28 mouse cellular contexts compared by ENCODE assay signal in genomic region chr8:8225994-8226393, GRCm38 (mm10).
DNase-seq lines count a peak whose midpoint lies in the region; ATAC-seq and TF ChIP-seq lines count a peak whose summit lies in the region.
"Had no signal": no experiment of that assay in that cellular context is flagged by ENCODE, and none has a peak within 500 bp of the region (broad histone marks: within the 10 kb centered on the region; RNA-seq: fewer than 3 reads in every experiment).

No protein-coding gene starts in this region.

- no peak for DNase-seq in lung, postnatal 0 days (ENCODE audit: low spot score)
- DNase-seq in lung, postnatal 25 days (ENCODE audit: low spot score): no peak
- DNase-seq in large intestine, adult 2 months (ENCODE audit: low read depth, low spot score): peak; percentile 80
- DNase-seq in stomach, postnatal 0 days (ENCODE audit: low spot score): no peak
- DNase-seq in hindbrain, embryonic 10.5 days (ENCODE audit: low spot score): no peak
- DNase-seq: adrenal gland, adult 8-10 months; adrenal gland, postnatal 25 days; cerebellum, adult 11-12 months; cerebellum, adult 8-10 months; cerebellum, postnatal 10 days; cerebellum, postnatal 36 days; embryo, embryonic 11 days; gastrocnemius, postnatal 10 days; gastrocnemius, postnatal 36 days; heart, adult 2 months; heart, postnatal 14 days; heart, postnatal 4 days had no signal

- no peak overlapping the region for H3K4me2 ChIP-seq in lung, postnatal 0 days (replicated peaks; ENCODE audit: low read depth, low read length)
- no peak overlapping the region for H3K4me2 ChIP-seq in intestine, embryonic 15.5 days (replicated peaks)
- H3K4me2 ChIP-seq in stomach, postnatal 0 days (replicated peaks; ENCODE audit: low read depth): no peak overlapping the region
- H3K4me2 ChIP-seq: embryonic facial prominence, embryonic 13.5 days; forebrain, embryonic 12.5 days; forebrain, embryonic 15.5 days; heart, embryonic 13.5 days; hindbrain, embryonic 12.5 days had no signal

- no peaks in the 10 kb centered on the region for H3K9me3 ChIP-seq in lung, postnatal 0 days (ENCODE audit: low read length)
- no peaks in the 10 kb centered on the region for H3K9me3 ChIP-seq in intestine, embryonic 15.5 days
- no peaks in the 10 kb centered on the region for H3K9me3 ChIP-seq in stomach, postnatal 0 days (ENCODE audit: control insufficient read depth, low read length)
- no peaks in the 10 kb centered on the region for H3K9me3 ChIP-seq in hindbrain, embryonic 10.5 days
- H3K9me3 ChIP-seq: embryonic facial prominence, embryonic 10.5 days; embryonic facial prominence, embryonic 13.5 days; forebrain, embryonic 12.5 days; forebrain, embryonic 15.5 days; heart, embryonic 10.5 days; heart, embryonic 13.5 days; hindbrain, embryonic 12.5 days had no signal

- WGBS in lung, postnatal 0 days: 62% methylated on average over 2 of the region's 2 CpGs
- 63% methylated on average over 2 of the region's 2 CpGs for WGBS in intestine, embryonic 15.5 days
- 43% methylated on average over 2 of the region's 2 CpGs for WGBS in large intestine, adult 2 months
- 56% methylated on average over 2 of the region's 2 CpGs for WGBS in stomach, postnatal 0 days
- 77% methylated on average over 2 of the region's 2 CpGs for WGBS in hindbrain, embryonic 10.5 days

- no peak overlapping the region for H3K27ac ChIP-seq in lung, postnatal 0 days (ENCODE audit: low read length)
- H3K27ac ChIP-seq in intestine, embryonic 15.5 days: no peak overlapping the region
- H3K27ac ChIP-seq in stomach, postnatal 0 days (replicated peaks): no peak overlapping the region
- no peak overlapping the region for H3K27ac ChIP-seq in hindbrain, embryonic 10.5 days
- H3K27ac ChIP-seq: embryonic facial prominence, embryonic 10.5 days; embryonic facial prominence, embryonic 13.5 days; forebrain, embryonic 12.5 days; forebrain, embryonic 15.5 days; heart, adult 2 months; heart, embryonic 10.5 days; heart, embryonic 13.5 days; hindbrain, embryonic 12.5 days had no signal

- no peaks in the 10 kb centered on the region for H3K36me3 ChIP-seq in lung, postnatal 0 days (ENCODE audit: insufficient read depth, low read length)
- H3K36me3 ChIP-seq in intestine, embryonic 15.5 days: no peaks in the 10 kb centered on the region
- H3K36me3 ChIP-seq in stomach, postnatal 0 days (ENCODE audit: control insufficient read depth, insufficient read depth, low read length): no peaks in the 10 kb centered on the region
- H3K36me3 ChIP-seq in hindbrain, embryonic 10.5 days: no peaks in the 10 kb centered on the region
- H3K36me3 ChIP-seq: embryonic facial prominence, embryonic 10.5 days; embryonic facial prominence, embryonic 13.5 days; forebrain, embryonic 12.5 days; forebrain, embryonic 15.5 days; heart, embryonic 10.5 days; heart, embryonic 13.5 days; hindbrain, embryonic 12.5 days had no signal

- no peak for TF ChIP-seq CTCF in lung, postnatal 0 days (IDR thresholded peaks at IDR 0.05)
- TF ChIP-seq CTCF in stomach, postnatal 0 days (IDR thresholded peaks at IDR 0.05; ENCODE audit: low read depth): no peak

- ATAC-seq in lung, postnatal 0 days: peak; percentile 3; the same call in 1 of the 2 replicates
- peak; percentile 84 for ATAC-seq in intestine, embryonic 15.5 days
- peak; percentile 58; the same call in 1 of the 2 replicates for ATAC-seq in stomach, postnatal 0 days (ENCODE audit: low FRiP score, low TSS enrichment)
- no peak for ATAC-seq in frontal cortex, adult (ENCODE audit: low TSS enrichment)
- ATAC-seq: activated CD4-positive, CD25-positive, alpha-beta regulatory T cell, adult 4 months; forebrain, embryonic 15.5 days had no signal

- no peaks in the 10 kb centered on the region for H3K27me3 ChIP-seq in lung, postnatal 0 days (replicated peaks; ENCODE audit: insufficient read depth, low read length)
- no peaks in the 10 kb centered on the region for H3K27me3 ChIP-seq in intestine, embryonic 15.5 days (replicated peaks)
- no peaks in the 10 kb centered on the region for H3K27me3 ChIP-seq in stomach, postnatal 0 days (ENCODE audit: control insufficient read depth, insufficient read depth, low read length)
- no peaks in the 10 kb centered on the region for H3K27me3 ChIP-seq in hindbrain, embryonic 10.5 days (ENCODE audit: insufficient read depth, poor library complexity, severe bottlenecking)
- H3K27me3 ChIP-seq: embryonic facial prominence, embryonic 13.5 days; forebrain, embryonic 12.5 days; forebrain, embryonic 15.5 days; heart, embryonic 13.5 days; hindbrain, embryonic 12.5 days had no signal

- no peak overlapping the region for H3K9ac ChIP-seq in lung, postnatal 0 days (replicated peaks; ENCODE audit: low read depth)
- H3K9ac ChIP-seq in intestine, embryonic 15.5 days: no peak overlapping the region
- H3K9ac ChIP-seq in stomach, postnatal 0 days (ENCODE audit: low read length): no peak overlapping the region
- H3K9ac ChIP-seq: embryonic facial prominence, embryonic 13.5 days; forebrain, embryonic 12.5 days; forebrain, embryonic 15.5 days; heart, embryonic 13.5 days; hindbrain, embryonic 12.5 days had no signal

- TF ChIP-seq EP300 in lung, postnatal 0 days (IDR thresholded peaks at IDR 0.05): no peak
- TF ChIP-seq EP300 in stomach, postnatal 0 days (optimal IDR thresholded peaks at IDR 0.05): no peak

- no peaks in the 10 kb centered on the region for H3K4me1 ChIP-seq in lung, postnatal 0 days (ENCODE audit: insufficient read depth, low read depth, low read length)
- no peaks in the 10 kb centered on the region for H3K4me1 ChIP-seq in intestine, embryonic 15.5 days (replicated peaks)
- no peaks in the 10 kb centered on the region for H3K4me1 ChIP-seq in stomach, postnatal 0 days (replicated peaks; ENCODE audit: control insufficient read depth, insufficient read depth)
- peaks cover 11% of the 10 kb centered on the region for H3K4me1 ChIP-seq in hindbrain, embryonic 10.5 days (replicated peaks)
- H3K4me1 ChIP-seq: embryonic facial prominence, embryonic 10.5 days; embryonic facial prominence, embryonic 13.5 days; heart, embryonic 10.5 days; heart, embryonic 13.5 days; hindbrain, embryonic 12.5 days had no signal

- no peak overlapping the region for H3K4me3 ChIP-seq in lung, postnatal 0 days (ENCODE audit: low read depth, low read length)
- H3K4me3 ChIP-seq in intestine, embryonic 15.5 days (replicated peaks): no peak overlapping the region
- no peak overlapping the region for H3K4me3 ChIP-seq in stomach, postnatal 0 days (ENCODE audit: low read depth, low read length)
- no peak overlapping the region for H3K4me3 ChIP-seq in hindbrain, embryonic 10.5 days
- H3K4me3 ChIP-seq: embryonic facial prominence, embryonic 10.5 days; embryonic facial prominence, embryonic 13.5 days; erythroblast, embryonic 14.5 days; forebrain, embryonic 12.5 days; forebrain, embryonic 15.5 days; heart, adult 2 months; heart, embryonic 10.5 days; heart, embryonic 13.5 days; hindbrain, embryonic 12.5 days had no signal
